Mouse (Mus musculus) lung, adult 2 months (tissue): Measurements from ENCODE around the gene Ttn.

ENCODE experiments used
- CTCF ChIP-seq: fragments of 200-500 bp; IDR thresholded peaks from 2 replicates; pipeline ENCODE4 v1.5.1; 2011; ENCODE audit warnings: mild to moderate bottlenecking, low read length, control low read depth; ENCODE audit not compliant: insufficient read depth
- POLR2A ChIP-seq: fragments of 200-500 bp; IDR thresholded peaks from 2 replicates; pipeline ENCODE4 v1.6.1; 2011; ENCODE audit warnings: low read depth, mild to moderate bottlenecking, control low read depth, low read length, borderline replicate concordance; ENCODE audit errors: extremely low read depth

DNA sequence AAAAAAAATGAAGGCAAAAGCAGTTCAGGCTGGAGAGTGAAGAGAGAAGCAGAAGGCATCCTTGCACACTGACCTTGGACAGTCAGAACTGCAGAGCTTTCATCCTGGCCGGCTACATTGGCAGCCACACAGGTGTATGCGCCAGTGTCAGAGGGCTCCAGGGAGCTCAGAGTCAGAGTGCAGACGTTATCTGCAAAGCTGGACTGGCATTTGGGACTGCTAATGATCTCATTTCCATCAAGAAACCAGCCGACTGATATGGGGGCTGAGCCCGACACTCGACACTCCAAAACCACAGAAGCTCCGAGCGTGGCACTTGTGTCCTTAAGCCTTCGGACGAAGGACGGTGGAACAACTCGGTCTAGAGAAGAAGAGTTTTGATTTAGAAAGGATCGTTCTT is 96.5 kb downstream of the Ttn start:
- no peak for TF ChIP-seq CTCF
- no peak for TF ChIP-seq POLR2A
